Mouse (Mus musculus) MEL (cell line): Measurements from ENCODE around the gene Msl1. TPM values are rescaled to one million over a fixed set of nuclear protein-coding genes. Genes with fewer than 3 reads are reported as not detected.

Experiments
- DNase-seq: peaks from one replicate; pipeline ENCODE4 v3.0.0; 2011; ENCODE audit warnings: low read depth, low spot score
- H3K27ac ChIP-seq: 2 replicates; pipeline ENCODE4 v1.5.1; 2012; ENCODE audit warnings: low read depth, mild to moderate bottlenecking, control low read depth, low read length, moderate library complexity; ENCODE audit not compliant: control insufficient read depth
- H3K27me3 ChIP-seq, 2 experiments: fragments of 150-350 bp in 1 of 2; sonication (generic) in 1 of 2; 2 replicates each; pipeline ENCODE4 v1.6.1; 2012; ENCODE audit warnings: low read length in 2 of 2, mild to moderate bottlenecking in 2 of 2, improper control_type of control experiment in 1 of 2, moderate library complexity in 1 of 2; ENCODE audit not compliant: insufficient read depth in 2 of 2, control insufficient read depth in 1 of 2
- H3K36me3 ChIP-seq, 2 experiments: 2 replicates each; pipeline ENCODE4 v1.6.1; 2012 to 2014; ENCODE audit warnings: low read length in 2 of 2, improper control_type of control experiment in 1 of 2, inconsistent platforms in 1 of 2, mild to moderate bottlenecking in 1 of 2; ENCODE audit not compliant: insufficient read depth in 2 of 2, control insufficient read depth in 1 of 2
- H3K4me1 ChIP-seq, 2 experiments: fragments of 150-350 bp in 1 of 2; sonication (generic) in 1 of 2; 2 replicates each; pipeline ENCODE4 v1.6.1; 2012; ENCODE audit warnings: low read length in 2 of 2, improper control_type of control experiment in 1 of 2, mild to moderate bottlenecking in 1 of 2; ENCODE audit not compliant: insufficient read depth in 2 of 2, control insufficient read depth in 1 of 2
- H3K4me3 ChIP-seq, 2 experiments: fragments of 150-350 bp in 1 of 2; sonication (generic) in 1 of 2; 2 replicates each; pipeline ENCODE4 v1.5.1; 2012; ENCODE audit warnings: low read depth in 2 of 2, low read length in 2 of 2, mild to moderate bottlenecking in 2 of 2, moderate library complexity in 2 of 2, control low read depth in 1 of 2, improper control_type of control experiment in 1 of 2; ENCODE audit not compliant: control insufficient read depth in 1 of 2, insufficient read depth in 1 of 2
- H3K79me2 ChIP-seq: 2 replicates; pipeline ENCODE4 v1.6.1; 2012; ENCODE audit warnings: mild to moderate bottlenecking, low read length, moderate library complexity; ENCODE audit not compliant: control insufficient read depth, poor library complexity, insufficient read depth
- H3K9ac ChIP-seq: 2 replicates; pipeline ENCODE4 v1.6.1; 2012; ENCODE audit warnings: low read depth, mild to moderate bottlenecking, control low read depth, low read length, moderate library complexity; ENCODE audit not compliant: control insufficient read depth, poor library complexity, severe bottlenecking
- H3K9me3 ChIP-seq: fragments of 150-350 bp; sonication (generic); replicated peaks from 2 replicates; pipeline ENCODE4 v1.6.1; 2012; ENCODE audit warnings: mild to moderate bottlenecking, low read length, improper control_type of control experiment, moderate library complexity; ENCODE audit not compliant: insufficient read depth
- CHD1 ChIP-seq: IDR thresholded peaks from 2 replicates; pipeline ENCODE4 v1.6.1; 2012; ENCODE audit warnings: low read depth, mild to moderate bottlenecking, inconsistent platforms, low read length, improper control_type of control experiment
- CHD2 ChIP-seq: IDR thresholded peaks from 2 replicates; pipeline ENCODE4 v1.6.1; 2011; ENCODE audit warnings: low read length, improper control_type of control experiment
- CTCF ChIP-seq, 3 experiments: IDR thresholded peaks in 2 of 3; conservative IDR thresholded peaks in 1 of 3; 2 replicates each; pipeline ENCODE4 v1.5.1; 2011 to 2012; ENCODE audit warnings: low read length in 3 of 3, low read depth in 2 of 3, mild to moderate bottlenecking in 2 of 3, improper control_type of control experiment in 1 of 3, inconsistent platforms in 1 of 3, mixed read lengths in 1 of 3, moderate library complexity in 1 of 3; ENCODE audit not compliant: control insufficient read depth in 1 of 3, insufficient read depth in 1 of 3, poor library complexity in 1 of 3, severe bottlenecking in 1 of 3
- ELF1 ChIP-seq: IDR thresholded peaks from 2 replicates; pipeline ENCODE4 v1.6.1; 2014; ENCODE audit warnings: low read depth, mild to moderate bottlenecking, inconsistent platforms, low read length, improper control_type of control experiment, moderate library complexity
- EP300 ChIP-seq, 2 experiments: IDR thresholded peaks; 2 replicates each; pipeline ENCODE4 v1.6.1; 2011; ENCODE audit warnings: improper control_type of control experiment in 2 of 2, low read length in 2 of 2, low read depth in 1 of 2, mild to moderate bottlenecking in 1 of 2
- HCFC1 ChIP-seq: IDR thresholded peaks from 2 replicates; pipeline ENCODE4 v1.6.1; 2012; ENCODE audit warnings: low read depth, mild to moderate bottlenecking, inconsistent platforms, low read length, improper control_type of control experiment, moderate library complexity
- JUND ChIP-seq: IDR thresholded peaks from 2 replicates; pipeline ENCODE4 v1.6.1; 2011; ENCODE audit warnings: low read depth, mild to moderate bottlenecking, improper control_type of control experiment, low read length
- MAX ChIP-seq: IDR thresholded peaks from 2 replicates; pipeline ENCODE4 v1.6.1; 2011; ENCODE audit warnings: low read length, improper control_type of control experiment
- MAZ ChIP-seq: IDR thresholded peaks from 2 replicates; pipeline ENCODE4 v1.6.1; 2012; ENCODE audit warnings: low read depth, mild to moderate bottlenecking, inconsistent platforms, low read length, improper control_type of control experiment
- NELFE ChIP-seq: IDR thresholded peaks from 2 replicates; pipeline ENCODE4 v1.6.1; 2011; ENCODE audit warnings: low read depth, low read length, improper control_type of control experiment
- NRF1 ChIP-seq: IDR thresholded peaks from 2 replicates; pipeline ENCODE4 v1.6.1; 2014; ENCODE audit warnings: low read depth, mild to moderate bottlenecking, inconsistent platforms, low read length, improper control_type of control experiment, moderate library complexity; ENCODE audit not compliant: poor library complexity, insufficient read depth, severe bottlenecking
- POLR2A ChIP-seq, 2 experiments: IDR thresholded peaks; 2 replicates each; pipeline ENCODE4 v1.6.1; 2011 to 2012; ENCODE audit warnings: low read length in 2 of 2, mild to moderate bottlenecking in 2 of 2, control low read depth in 1 of 2, improper control_type of control experiment in 1 of 2, low read depth in 1 of 2, moderate library complexity in 1 of 2; ENCODE audit not compliant: control insufficient read depth in 1 of 2, insufficient read depth in 1 of 2, poor library complexity in 1 of 2
- POLR2AphosphoS5 ChIP-seq: IDR thresholded peaks from 2 replicates; pipeline ENCODE4 v1.6.1; 2012; ENCODE audit warnings: low read depth, borderline replicate concordance, mild to moderate bottlenecking, inconsistent platforms, low read length, moderate library complexity, mixed read lengths
- SMC3 ChIP-seq: IDR thresholded peaks from 2 replicates; pipeline ENCODE4 v1.6.1; 2011; ENCODE audit warnings: low read depth, low read length, improper control_type of control experiment
- TAL1 ChIP-seq: IDR thresholded peaks from 2 replicates; pipeline ENCODE4 v1.6.1; 2012; ENCODE audit warnings: mild to moderate bottlenecking, inconsistent platforms, low read length, moderate library complexity, mixed read lengths
- TCF12 ChIP-seq: IDR thresholded peaks from 2 replicates; pipeline ENCODE4 v1.6.1; 2014; ENCODE audit warnings: low read depth, mild to moderate bottlenecking, inconsistent platforms, low read length, improper control_type of control experiment, moderate library complexity
- USF2 ChIP-seq, 2 experiments: IDR thresholded peaks; 2 replicates each; pipeline ENCODE4 v1.6.1; 2011 to 2012; ENCODE audit warnings: improper control_type of control experiment in 2 of 2, low read length in 2 of 2, borderline replicate concordance in 1 of 2, inconsistent platforms in 1 of 2, low read depth in 1 of 2, mild to moderate bottlenecking in 1 of 2; ENCODE audit not compliant: insufficient read depth in 1 of 2
- ZMIZ1 ChIP-seq: IDR thresholded peaks from 2 replicates; pipeline ENCODE4 v1.6.1; 2012; ENCODE audit warnings: low read depth, mild to moderate bottlenecking, inconsistent platforms, low read length, improper control_type of control experiment, moderate library complexity
- ZNF384 ChIP-seq: IDR thresholded peaks from 2 replicates; pipeline ENCODE4 v1.6.1; 2012; ENCODE audit warnings: low read depth, mild to moderate bottlenecking, inconsistent platforms, low read length, improper control_type of control experiment
- polyA plus RNA-seq, 2 experiments: library from polyadenylated mRNA; stranded (reverse) in 1 of 2; unstranded in 1 of 2; fragments of >175 nt in 1 of 2; fragments of >200 nt in 1 of 2; gene quantifications; 2 replicates each; pipeline versions ENCODE4 v1.2.1 to v1.2.4; 2012; ENCODE audit warnings: low replicate concordance in 2 of 2, low read depth in 1 of 2; ENCODE audit not compliant: insufficient read length in 2 of 2, insufficient read depth in 1 of 2, missing spikeins in 1 of 2
- total RNA-seq: library from RNA; depleted of rRNA; stranded (reverse); fragments of 300-350 nt; gene quantifications from 2 replicates; pipeline ENCODE4 v1.2.3, GENCODE M21; 2012; rRNA removed

Msl1 gene
- total RNA-seq (35.0 and 37.1 TPM in 2 replicates), polyA plus RNA-seq (10 to 100 TPM in 1 of 2 experiments, not detected in 1; 49.4 TPM)

DNA sequence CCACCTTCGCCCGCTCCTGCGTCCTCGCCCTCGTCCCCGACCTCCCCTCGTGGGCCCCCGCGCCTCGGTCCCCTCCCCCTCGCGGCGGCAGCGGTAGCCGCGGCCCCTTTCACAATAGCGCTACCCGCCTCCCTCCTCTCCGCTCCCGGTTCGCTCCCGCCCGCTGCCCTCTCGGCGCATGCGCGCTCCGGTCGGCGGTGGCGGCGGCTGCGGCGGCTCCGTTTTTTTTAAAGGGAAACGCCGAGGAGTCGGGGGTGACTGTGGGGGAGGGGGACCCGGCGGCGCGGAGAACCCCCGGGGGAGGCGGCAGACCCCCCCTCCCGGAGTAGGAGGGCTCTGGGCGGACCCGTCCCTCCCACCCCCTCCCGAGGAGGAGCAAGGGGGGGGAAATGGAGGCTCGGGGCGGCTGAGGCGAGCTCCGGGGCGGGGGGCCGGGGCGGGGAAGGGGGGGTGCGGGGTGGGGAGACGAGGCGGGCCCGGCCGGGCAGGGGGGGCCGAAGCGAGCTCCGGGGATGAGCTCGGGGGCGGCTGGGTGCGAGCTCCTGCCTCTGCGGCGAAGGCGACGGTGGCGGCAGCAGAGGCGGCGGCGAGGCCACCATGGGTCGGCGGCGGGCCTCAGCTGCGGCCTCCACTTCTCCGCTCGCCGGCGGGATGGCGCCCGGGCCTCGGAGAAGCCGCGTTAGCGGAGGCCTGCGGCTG lies at the start of gene Msl1:
Gene Msl1 (plus strand): TSS at position 502 of the 699 bp plus-strand sequence.
- H3K36me3 ChIP-seq, result peaks cover 11 to 38% of the 10 kb centered on the region in 2 experiments
- no peak for TF ChIP-seq CHD1
- TF ChIP-seq CTCF (IDR thresholded peaks at IDR 0.05 in 2 of 3, conservative IDR thresholded peaks at IDR 0.05 in 1 of 3; ENCODE audit: control insufficient read depth in 1 of 3, insufficient read depth in 1 of 3, low read depth in 2 of 3, low read length in 3 of 3, poor library complexity in 1 of 3, severe bottlenecking in 1 of 3), result 0 out of 6 replicates have a peak, but pooled peaks of 1 of the 3 experiments have one; percentile 1
- TF ChIP-seq EP300 (IDR thresholded peaks at IDR 0.05; ENCODE audit: low read depth in 1 of 2, low read length in 2 of 2), result peak in 1 of 2 experiments; percentile 17; a peak in 1 of 4 replicates
- peak; percentile 86 for TF ChIP-seq ZNF384
- TF ChIP-seq USF2 (IDR thresholded peaks at IDR 0.05; ENCODE audit: borderline replicate concordance in 1 of 2, insufficient read depth in 1 of 2, low read depth in 1 of 2, low read length in 2 of 2), result no peak
- TF ChIP-seq POLR2A (IDR thresholded peaks at IDR 0.05; ENCODE audit: control insufficient read depth in 1 of 2, insufficient read depth in 1 of 2, low read depth in 1 of 2, low read length in 2 of 2, poor library complexity in 1 of 2), result peak; percentile 84 to 93; a peak in 3 of 4 replicates
- no peak; the same call in 1 of the 2 replicates for TF ChIP-seq SMC3
- TF ChIP-seq ELF1, result 0 out of 2 replicates have a peak, but pooled peaks have one; percentile 28
- TF ChIP-seq MAX, result no peak
- TF ChIP-seq TCF12, result peak; percentile 50; the same call in 1 of the 2 replicates
- peak; percentile 98; the same call in 1 of the 2 replicates for TF ChIP-seq MAZ
- no peak; the same call in 1 of the 2 replicates for TF ChIP-seq ZMIZ1
- TF ChIP-seq NELFE, result no peak; the same call in none of the 2 replicates
- no peak for TF ChIP-seq TAL1
- no peak for TF ChIP-seq JUND
- TF ChIP-seq POLR2AphosphoS5, result no peak
- TF ChIP-seq HCFC1, result peak; percentile 76
- no peak for TF ChIP-seq CHD2
- TF ChIP-seq NRF1, result peak; percentile 89
- H3K4me3 ChIP-seq, result peak within 1 kb of the TSS; percentile 65 to 90
- H3K4me1 ChIP-seq, result peaks cover 17 to 40% of the 10 kb centered on the region in 2 experiments
- peak within 1 kb of the TSS; percentile 84 for H3K9ac ChIP-seq
- no peaks in the 10 kb centered on the region for H3K9me3 ChIP-seq
- peak; percentile 92 for DNase-seq
- no peaks in the 10 kb centered on the region for H3K27me3 ChIP-seq
- H3K27ac ChIP-seq, result peak within 1 kb of the TSS; percentile 88
- H3K79me2 ChIP-seq, result peaks cover 45% of the 10 kb centered on the region
